Mouse (Mus musculus): ENCODE data around the gene Uchl4.
"Not testable (repeated sequence)": the region's sequence is repeated elsewhere in the genome, so short reads cannot be mapped to it uniquely, and the experiment has no call there.

Uchl4 gene

GRCm38 (mm10) chr9:64232257-64232957 is 2.6 kb upstream of the Uchl4 start:
- DNase-seq = no peak

GRCm38 (mm10) chr9:64233656-64234055 is 1.3 kb upstream of the Uchl4 start:
- DNase-seq = no peak

GRCm38 (mm10) chr9:64236056-64236455 is 1.1 kb downstream of the Uchl4 start:
- no peak for DNase-seq

- DNase-seq = no peak
Observed at GRCm38 (mm10) chr9:64240116-64240515, 5.1 kb downstream of the Uchl4 start.

GRCm38 (mm10) chr9:64240681-64241080 is 5.7 kb downstream of the Uchl4 start:
- DNase-seq = no peak

GRCm38 (mm10) chr9:64242381-64242831 is 7.4 kb downstream of the Uchl4 start:
- DNase-seq = no peak

- DNase-seq = no peak
Observed at GRCm38 (mm10) chr9:64249371-64249770, 14.4 kb downstream of the Uchl4 start.

GRCm38 (mm10) chr9:64250111-64250730 is 15.2 kb downstream of the Uchl4 start:
- DNase-seq = no peak

- peak; percentile 21 for DNase-seq
Observed at GRCm38 (mm10) chr9:64252591-64253020, 17.6 kb downstream of the Uchl4 start.

- peak; percentile 100 for DNase-seq
Observed at GRCm38 (mm10) chr9:64253021-64253904, 18.3 kb downstream of the Uchl4 start, which contains the start of gene Map2k1. Map2k1 (minus strand) TSS chr9:64253631.

GRCm38 (mm10) chr9:64255422-64255821 is 20.4 kb downstream of the Uchl4 start:
- no peak for DNase-seq

GRCm38 (mm10) chr9:64256204-64256603 is 21.2 kb downstream of the Uchl4 start:
- no peak for DNase-seq

GRCm38 (mm10) chr9:64259906-64260305 is 24.9 kb downstream of the Uchl4 start:
- DNase-seq = no peak

GRCm38 (mm10) chr9:64261023-64261422 is 26.0 kb downstream of the Uchl4 start:
- DNase-seq = no peak

- DNase-seq = no peak
Observed at GRCm38 (mm10) chr9:64264813-64265212, 29.8 kb downstream of the Uchl4 start.

GRCm38 (mm10) chr9:64267231-64267630 is 32.2 kb downstream of the Uchl4 start:
- no peak for DNase-seq

GRCm38 (mm10) chr9:64268196-64268595 is 33.2 kb downstream of the Uchl4 start:
- no peak for DNase-seq

GRCm38 (mm10) chr9:64268836-64269235 is 33.8 kb downstream of the Uchl4 start:
- DNase-seq = not testable (repeated sequence)

GRCm38 (mm10) chr9:64271249-64271648 is 36.2 kb downstream of the Uchl4 start:
- no peak for DNase-seq

GRCm38 (mm10) chr9:64272611-64273010 is 37.6 kb downstream of the Uchl4 start:
- DNase-seq = no peak

GRCm38 (mm10) chr9:64273757-64274156 is 38.8 kb downstream of the Uchl4 start:
- no peak for DNase-seq

- no peak for DNase-seq
Observed at GRCm38 (mm10) chr9:64274291-64274690, 39.3 kb downstream of the Uchl4 start.

GRCm38 (mm10) chr9:64274919-64275318 is 39.9 kb downstream of the Uchl4 start:
- DNase-seq = no peak

All from cerebellum, adult 11 months (tissue).